ENCODE assay signal across 9 mouse cellular contexts in the genomic region with DNA sequence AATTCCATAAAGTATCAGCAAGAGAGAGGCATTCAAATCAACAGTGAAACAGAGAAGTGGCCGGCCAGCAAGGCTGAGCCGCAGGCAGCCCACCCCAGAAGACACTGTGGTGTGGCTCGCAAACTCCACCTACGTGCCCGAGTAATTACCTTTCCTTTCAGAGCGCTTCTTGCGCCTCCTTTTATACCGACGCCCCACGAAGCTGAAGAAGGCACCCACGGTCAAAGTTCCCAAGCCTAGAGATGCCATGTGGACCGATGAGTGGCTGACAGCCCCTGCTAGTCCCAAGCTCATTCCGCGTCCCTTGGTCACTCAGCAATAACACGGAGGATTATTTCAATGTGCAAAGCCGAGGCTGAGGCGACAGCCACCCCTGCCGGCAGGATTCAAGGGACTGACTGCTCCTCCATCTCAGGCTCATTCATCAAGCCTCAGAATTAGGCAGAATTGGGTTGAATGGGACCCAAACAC.
DNase-seq lines count a peak whose midpoint lies in the region; ATAC-seq and TF ChIP-seq lines count a peak whose summit lies in the region.
"Had no signal": no experiment of that assay in that cellular context is flagged by ENCODE, and none has a peak within 500 bp of the region (broad histone marks: within the 10 kb centered on the region; RNA-seq: fewer than 3 reads in every experiment).

No protein-coding gene starts in this region.

- H3K9ac ChIP-seq in heart, embryonic 14.5 days (ENCODE audit: low read length), result peak overlapping the region; percentile 35; the same call in 1 of the 2 replicates
- H3K9ac ChIP-seq in limb, embryonic 12.5 days (replicated peaks), result peak overlapping the region; percentile 34; the same call in 1 of the 2 replicates

- no peak overlapping the region for H3K27ac ChIP-seq in layer of hippocampus, adult 2 months
- no peak overlapping the region; a peak in 1 of 4 replicates for H3K27ac ChIP-seq in heart, embryonic 14.5 days (replicated peaks in 1 of 2; ENCODE audit: control insufficient read depth in 1 of 2, insufficient read depth in 1 of 2, low read depth in 2 of 2, low read length in 2 of 2)
- no peak overlapping the region for H3K27ac ChIP-seq in limb, embryonic 12.5 days

- 23% methylated on average over 18 of the region's 18 CpGs for whole genome bisulfite sequencing in heart, embryonic 14.5 days
- WGBS in limb, embryonic 12.5 days, result 23% methylated on average over 18 of the region's 18 CpGs

- H3K4me1 ChIP-seq in heart, embryonic 14.5 days (ENCODE audit: control insufficient read depth in 2 of 2, insufficient read depth in 2 of 2, low read length in 2 of 2), result peaks cover 15 to 28% of the 10 kb centered on the region in 2 experiments
- H3K4me1 ChIP-seq in limb, embryonic 12.5 days (replicated peaks), result peaks cover 17% of the 10 kb centered on the region; the same call in 1 of the 2 replicates

- no peaks in the 10 kb centered on the region for H3K36me3 ChIP-seq in heart, embryonic 14.5 days (ENCODE audit: control insufficient read depth, insufficient read depth, low read length)
- H3K36me3 ChIP-seq in limb, embryonic 12.5 days, result no peaks in the 10 kb centered on the region

- H3K4me3 ChIP-seq in layer of hippocampus, adult 2 months, result peak overlapping the region; percentile 50
- peak overlapping the region; percentile 34 to 45 for H3K4me3 ChIP-seq in heart, embryonic 14.5 days (ENCODE audit: control insufficient read depth in 1 of 2, insufficient read depth in 1 of 2, low read depth in 1 of 2, low read length in 2 of 2)
- H3K4me3 ChIP-seq in limb, embryonic 12.5 days (replicated peaks), result peak overlapping the region; percentile 30

- ATAC-seq in heart, embryonic 14.5 days (ENCODE audit: insufficient number of reproducible peaks, insufficient read depth, low FRiP score, low read depth), result 0 out of 2 replicates have a peak, but pooled peaks have one; percentile 14
- no peak for ATAC-seq in limb, embryonic 12.5 days (ENCODE audit: insufficient number of reproducible peaks, insufficient read depth, low FRiP score, low TSS enrichment, low read depth)
- no peak for ATAC-seq in megakaryocyte-erythroid progenitor cell, adult 5-6 weeks (replicated peaks; ENCODE audit: low FRiP score, low TSS enrichment, poor library complexity, severe bottlenecking)
- ATAC-seq: Patski had no signal

- no peak for DNase-seq in layer of hippocampus, adult 2 months (ENCODE audit: low spot score in 2 of 2)
- no peak for DNase-seq in layer of hippocampus, postnatal 36 days
- peak; percentile 47 for DNase-seq in embryo, embryonic 9.5 days (ENCODE audit: extremely low spot score)
- DNase-seq in retina, postnatal 7 days (ENCODE audit: low read depth, low spot score), result peak; percentile 40
- no peak for DNase-seq in frontal cortex, postnatal 14 days (ENCODE audit: low spot score in 2 of 2)

- H3K9me3 ChIP-seq in heart, embryonic 14.5 days (ENCODE audit: control insufficient read depth, low read length), result no peaks in the 10 kb centered on the region
- H3K9me3 ChIP-seq in limb, embryonic 12.5 days, result no peaks in the 10 kb centered on the region

- no peaks in the 10 kb centered on the region for H3K27me3 ChIP-seq in heart, embryonic 14.5 days (ENCODE audit: control insufficient read depth, insufficient read depth, low read length)
- H3K27me3 ChIP-seq in limb, embryonic 12.5 days, result no peaks in the 10 kb centered on the region
- H3K27me3 ChIP-seq: Patski had no signal

- TF ChIP-seq CTCF in layer of hippocampus, adult 2 months (conservative IDR thresholded peaks at IDR 0.05), result peak; percentile 74

- H3K4me2 ChIP-seq in heart, embryonic 14.5 days (ENCODE audit: low read length), result peak overlapping the region; percentile 62
- H3K4me2 ChIP-seq in limb, embryonic 12.5 days, result peak overlapping the region; percentile 58

Comparison
In these comparisons a context has a peak if more than half of its experiments do, and no peak if none do; other contexts are left out.
1. DNase-seq: peak in embryo, embryonic 9.5 days (single experiment) and retina, postnatal 7 days (single experiment); none in layer of hippocampus, adult 2 months (0 of 2), layer of hippocampus, postnatal 36 days (0 of 2) and frontal cortex, postnatal 14 days (0 of 2).
2. Peak in every context shown above with its lines, with median percentiles within 50 percentile points of each other: H3K4me3 ChIP-seq.